Mouse (Mus musculus) brain, embryonic 14.5 days (tissue): ENCODE results near the gene Baz2b.

Source experiments
- CTCF ChIP-seq: fragments of 200-500 bp; IDR thresholded peaks from 2 replicates; pipeline ENCODE4 v1.5.1; 2012; ENCODE audit warnings: inconsistent platforms, mild to moderate bottlenecking, moderate library complexity, borderline replicate concordance; ENCODE audit not compliant: insufficient read depth, insufficient read length; ENCODE audit errors: extremely low read depth
- POLR2A ChIP-seq: fragments of 200-500 bp; IDR thresholded peaks from 2 replicates; pipeline ENCODE4 v1.6.1; 2012; ENCODE audit warnings: mild to moderate bottlenecking, inconsistent platforms, borderline replicate concordance; ENCODE audit not compliant: poor library complexity, insufficient read depth, insufficient read length, severe bottlenecking; ENCODE audit errors: extremely low read depth

GRCm38 (mm10) chr2:60065415-60065814 lies 144.2 kb downstream of the Baz2b start:
- TF ChIP-seq POLR2A (no peak), CTCF (no peak)
